Mouse (Mus musculus): ENCODE results near the gene Tldc2.

DNA sequence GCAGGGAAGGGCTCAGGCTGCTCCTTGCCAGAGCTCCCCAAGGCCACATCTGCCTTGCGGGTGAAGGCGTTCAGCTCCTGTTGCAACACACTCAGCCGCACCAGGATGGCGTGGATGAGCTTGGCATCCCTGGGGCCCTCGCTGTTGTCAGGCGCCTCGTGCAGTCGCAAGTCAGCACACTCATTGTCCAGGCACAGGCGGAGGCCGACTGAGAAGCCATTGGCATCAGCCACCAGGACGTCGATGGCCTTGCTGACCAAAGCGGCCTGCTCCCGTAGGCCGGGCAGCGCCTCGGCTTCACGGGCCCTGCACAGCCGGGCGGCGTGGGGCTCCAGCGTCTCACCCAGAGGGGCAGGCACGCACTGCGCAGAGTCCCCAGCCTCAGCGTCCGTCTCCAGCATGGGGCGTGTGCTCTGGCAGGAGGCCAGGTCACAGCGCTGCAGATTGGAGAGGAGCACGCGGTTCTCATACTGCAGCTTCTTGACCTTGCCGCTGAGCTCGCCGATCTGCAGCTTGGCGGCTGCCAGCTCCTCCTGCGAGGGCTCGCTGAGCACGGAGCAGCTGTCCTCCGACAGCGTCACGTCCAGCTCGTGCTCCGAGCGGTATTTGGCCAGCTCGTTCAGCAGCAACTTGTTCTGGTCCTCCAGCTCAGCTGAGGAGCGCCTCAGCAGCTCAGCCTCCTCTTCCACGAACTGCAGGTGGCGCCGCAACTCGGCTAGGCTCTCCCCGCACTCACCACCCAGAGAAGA is 46.8 kb upstream of the Tldc2 start:
- TF ChIP-seq MAZ (IDR thresholded peaks at IDR 0.05; ENCODE audit: low read depth, low read length) (no peak), POLR2A (IDR thresholded peaks at IDR 0.05; ENCODE audit: low read depth, low read length) (no peak), CTCF (conservative IDR thresholded peaks at IDR 0.05 in 1 of 2, IDR thresholded peaks at IDR 0.05 in 1 of 2; ENCODE audit: low read depth in 2 of 2, low read length in 2 of 2) (peak in 1 of 2 experiments; percentile 20; a peak in 2 of 4 replicates), EP300 (IDR thresholded peaks at IDR 0.05; ENCODE audit: low read length) (no peak), IRF4 (IDR thresholded peaks at IDR 0.05; ENCODE audit: low read depth, low read length) (no peak), ZMIZ1 (IDR thresholded peaks at IDR 0.05; ENCODE audit: low read depth, low read length) (no peak), KAT2A (IDR thresholded peaks at IDR 0.05; ENCODE audit: insufficient replicate concordance, low read length) (no peak)

Measured in CH12.LX (cell line).